Mouse (Mus musculus): ENCODE measurements around the gene Dzip3.

The Dzip3 gene

DNA sequence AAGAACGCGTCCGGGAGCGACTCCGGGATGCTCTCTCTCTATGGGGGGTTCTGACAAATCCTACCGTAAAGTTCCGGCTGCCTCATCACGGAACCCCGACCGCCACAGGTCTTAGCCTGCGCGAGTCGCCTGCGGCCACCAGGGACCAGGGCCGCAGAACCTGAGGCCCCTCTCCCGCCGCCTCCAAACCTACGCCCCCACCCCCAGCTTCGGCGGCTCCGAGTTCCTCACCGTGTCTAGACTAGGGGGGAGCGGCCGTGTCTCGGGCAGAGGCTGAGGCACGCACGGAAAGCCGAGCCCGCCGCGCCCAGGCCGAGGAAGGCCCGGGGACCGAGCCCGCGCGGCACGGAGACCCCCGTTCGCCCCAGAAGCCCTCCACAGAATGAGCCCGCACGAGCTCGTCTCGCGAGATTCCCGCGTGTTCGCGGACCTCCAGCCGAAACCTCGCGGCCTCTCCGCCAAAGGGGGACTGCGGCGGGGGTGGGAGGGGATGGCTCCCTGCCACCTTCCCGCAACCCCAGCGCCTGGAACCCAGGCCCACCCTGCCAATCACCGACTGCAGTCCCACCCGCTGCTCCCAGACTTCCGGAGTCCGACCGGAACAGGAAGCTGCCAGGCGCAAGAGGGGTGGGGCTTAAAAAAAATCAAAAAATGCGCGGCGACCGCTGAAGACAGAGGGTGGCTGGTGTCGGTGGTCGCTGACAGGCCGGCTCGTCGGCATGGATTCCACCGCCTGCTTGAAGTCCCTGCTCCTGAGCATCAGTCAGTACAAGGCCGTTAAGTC is at the start of gene Dzip3, which contains the start of gene Cip2a:
TSS of gene Dzip3 (minus strand) at position 607 of the 784 bp plus-strand sequence.
TSS of gene Cip2a (plus strand) at position 627 of the 784 bp plus-strand sequence.
- peak; percentile 88 to 93 for DNase-seq

DNA sequence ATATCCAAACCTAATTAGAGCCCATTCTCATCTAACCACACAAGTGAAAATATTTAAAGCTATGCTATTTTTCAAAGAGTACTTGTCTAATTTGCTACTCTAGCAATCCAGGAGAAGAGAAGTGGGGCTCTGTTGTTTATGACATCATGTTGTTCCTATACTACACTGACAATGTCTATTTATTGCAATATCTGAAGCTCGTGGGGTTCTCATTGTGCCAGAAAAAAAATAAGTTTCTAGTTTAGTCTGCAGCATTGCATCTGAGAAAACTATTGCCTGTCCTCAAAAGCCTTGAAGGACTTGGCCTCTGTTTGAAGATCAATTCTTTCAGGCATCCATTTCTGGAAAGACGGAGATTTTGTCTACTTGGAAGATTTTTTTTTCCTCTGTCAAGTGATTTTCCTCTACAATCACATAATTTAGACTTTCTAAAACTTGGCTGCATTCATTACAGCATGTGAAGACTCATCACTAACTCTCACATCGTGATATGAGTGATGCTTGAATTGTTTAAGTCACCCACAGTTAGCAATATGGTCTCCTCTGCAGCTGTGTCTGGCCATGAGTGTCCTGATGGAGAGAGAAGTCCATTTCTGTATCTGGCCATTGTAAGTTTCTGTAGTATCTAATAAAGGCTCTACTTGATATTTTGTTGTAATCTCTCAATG is 46.7 kb upstream of the Dzip3 start:
- no peak for DNase-seq

DNA sequence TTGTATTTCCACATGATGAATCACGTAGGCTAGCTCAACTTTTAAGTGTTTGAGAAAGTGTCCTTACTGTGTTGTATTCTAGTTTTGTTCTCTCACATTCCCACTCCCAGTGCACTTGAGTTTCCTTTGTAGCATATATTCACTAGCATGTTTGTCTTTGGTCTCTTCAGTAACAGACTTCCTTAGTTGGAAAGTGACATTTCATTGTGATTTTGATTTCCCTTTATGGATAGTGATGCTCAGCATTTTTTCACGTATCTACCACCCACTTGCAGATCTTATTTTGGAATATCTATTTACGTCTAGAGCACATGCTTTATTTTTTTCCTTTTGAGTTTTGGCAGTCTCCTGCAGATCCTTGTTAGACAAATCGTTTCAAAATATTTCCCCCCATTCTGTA is 43.8 kb upstream of the Dzip3 start:
- DNase-seq, result no peak

DNA sequence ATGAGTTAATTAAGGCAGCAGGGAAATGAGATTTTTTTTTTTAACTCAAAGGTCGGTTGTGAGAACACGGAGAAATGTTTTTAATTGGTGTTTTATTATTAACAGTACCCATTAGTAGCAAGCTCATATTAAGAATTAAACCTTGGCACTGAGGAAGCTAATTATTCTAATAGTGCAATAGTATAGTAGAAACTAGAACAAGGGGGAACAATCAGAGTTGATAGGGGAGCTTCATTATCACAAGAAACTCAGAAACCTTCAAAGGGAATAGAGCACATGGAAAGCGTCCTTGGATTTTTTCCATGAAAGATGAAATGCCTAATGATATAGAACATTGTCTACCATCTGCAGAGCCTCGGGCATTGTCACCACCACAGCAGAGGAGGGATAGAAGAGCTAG is 41.9 kb upstream of the Dzip3 start:
- DNase-seq, result no peak

DNA sequence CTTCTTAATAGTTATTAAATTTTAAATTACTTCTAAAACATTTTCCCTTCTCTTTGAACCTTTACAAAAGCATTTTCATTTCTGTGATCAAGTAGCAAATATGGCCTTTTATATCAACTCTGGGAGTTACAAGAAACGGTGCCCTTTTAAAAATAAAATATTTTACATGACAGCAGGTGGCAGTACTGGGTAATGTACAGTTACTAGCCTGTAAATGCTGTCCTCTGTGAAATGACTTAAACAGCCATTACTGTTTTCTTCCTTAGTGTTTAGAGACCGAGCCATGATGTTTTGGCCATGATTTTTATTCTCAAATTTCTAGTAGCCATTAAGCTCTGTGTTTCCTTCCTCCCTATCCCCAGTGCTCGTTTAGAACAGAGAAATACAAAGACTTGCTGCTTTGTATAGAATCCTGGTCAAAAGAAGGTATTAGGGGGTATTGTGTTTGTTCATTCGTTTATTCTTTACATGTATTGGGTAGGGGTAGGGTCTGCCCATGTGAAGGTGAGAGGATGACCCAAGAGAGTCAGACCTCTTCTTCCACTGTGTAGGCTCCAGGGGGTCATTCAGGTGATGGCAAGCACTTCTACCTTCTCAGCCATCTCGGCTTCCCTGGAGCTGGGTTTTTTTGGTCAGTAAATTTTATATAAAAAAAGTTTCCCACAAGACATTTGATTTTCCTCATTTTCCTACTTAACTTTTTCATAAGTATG is 22.8 kb upstream of the Dzip3 start:
- DNase-seq, result no peak

DNA sequence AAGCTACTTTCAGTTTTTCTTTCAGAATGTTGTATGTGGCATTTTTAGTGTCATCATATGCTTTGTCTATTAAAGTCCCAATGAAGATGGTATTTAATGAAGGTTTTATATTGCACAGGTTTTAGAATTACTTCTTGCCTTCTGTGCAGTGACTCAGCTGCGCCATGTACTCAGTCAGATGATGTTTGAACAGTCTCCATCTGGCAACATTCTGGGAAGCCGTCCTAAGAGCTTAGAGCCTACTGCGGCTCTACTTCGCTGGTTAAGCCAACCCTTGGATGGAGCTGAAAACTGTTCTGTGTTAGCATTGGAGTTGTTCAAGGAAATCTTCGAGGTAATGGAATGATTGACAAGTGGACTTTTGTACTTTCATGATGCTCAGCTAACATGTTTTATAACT is 10.2 kb upstream of the Dzip3 start:
- no peak for DNase-seq

DNA sequence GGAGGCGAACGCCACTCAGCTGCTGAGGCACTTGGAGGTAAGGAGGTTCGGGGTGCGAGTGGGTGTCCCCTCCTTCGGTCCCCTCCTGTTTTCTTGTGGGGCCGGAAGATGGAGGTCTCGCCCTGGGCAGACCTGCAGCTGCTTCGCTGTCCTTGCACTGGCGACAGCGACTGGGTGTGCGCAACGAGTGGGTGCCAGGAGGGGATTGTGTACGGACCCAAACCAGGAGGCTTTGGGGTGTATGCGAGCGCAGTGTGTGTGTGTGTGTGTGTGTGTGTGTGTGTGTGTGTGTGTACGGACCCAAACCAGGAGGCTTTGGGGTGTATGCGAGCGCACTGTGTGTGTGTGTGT is 353 bp upstream of the Dzip3 start:
- DNase-seq, result no peak

DNA sequence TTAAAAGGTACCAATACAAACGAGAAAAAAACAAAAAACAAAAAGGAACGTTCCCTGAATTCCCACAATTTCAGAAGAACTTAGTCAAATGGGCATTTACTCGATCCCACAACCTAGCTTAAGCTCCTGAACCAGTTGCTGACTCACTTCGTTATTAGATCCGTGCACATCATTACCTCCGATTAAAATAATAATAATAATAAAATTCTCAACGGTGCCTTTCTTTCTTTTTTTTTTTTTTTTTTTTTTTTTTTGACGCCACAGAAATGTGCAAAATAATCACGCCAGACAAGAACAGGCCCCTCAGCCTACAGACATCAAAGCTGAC is 770 bp downstream of the Dzip3 start:
- no peak for DNase-seq

DNA sequence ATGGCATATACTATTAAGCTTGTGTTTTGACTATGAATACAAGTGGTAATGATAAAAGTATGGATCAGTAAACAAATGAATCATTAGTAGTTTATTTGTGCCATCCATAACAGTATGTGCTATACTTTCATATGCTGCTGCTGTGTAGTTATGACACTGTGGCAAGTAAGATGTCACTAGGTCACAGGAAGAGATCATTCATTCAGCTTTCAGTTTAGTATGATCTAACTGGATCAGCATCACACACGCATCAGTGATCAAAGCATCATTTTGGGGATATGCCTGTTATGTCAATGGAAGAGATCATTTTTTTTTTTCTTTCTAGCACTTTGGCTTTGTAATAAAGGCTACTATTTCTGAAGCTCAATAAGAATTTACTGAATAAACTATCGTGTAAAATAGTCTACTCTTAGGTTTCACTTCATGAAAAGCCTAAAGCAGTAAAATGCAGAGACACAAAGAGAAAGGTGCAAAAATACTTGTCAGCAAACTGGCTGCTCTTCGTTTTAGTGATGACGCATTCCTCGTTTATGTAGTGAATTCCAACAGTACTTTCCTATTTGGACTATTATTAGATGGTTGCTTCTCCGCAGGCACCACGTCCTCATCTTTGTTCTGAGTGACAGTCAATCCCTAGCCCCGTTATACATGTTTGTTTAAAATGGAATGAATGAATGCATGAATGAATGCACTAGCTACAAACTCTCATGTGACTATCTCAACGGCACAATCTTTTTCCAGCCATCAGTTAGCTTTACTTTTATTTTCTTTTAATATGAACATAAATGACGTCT is 1.3 kb downstream of the Dzip3 start:
- no peak for DNase-seq

DNA sequence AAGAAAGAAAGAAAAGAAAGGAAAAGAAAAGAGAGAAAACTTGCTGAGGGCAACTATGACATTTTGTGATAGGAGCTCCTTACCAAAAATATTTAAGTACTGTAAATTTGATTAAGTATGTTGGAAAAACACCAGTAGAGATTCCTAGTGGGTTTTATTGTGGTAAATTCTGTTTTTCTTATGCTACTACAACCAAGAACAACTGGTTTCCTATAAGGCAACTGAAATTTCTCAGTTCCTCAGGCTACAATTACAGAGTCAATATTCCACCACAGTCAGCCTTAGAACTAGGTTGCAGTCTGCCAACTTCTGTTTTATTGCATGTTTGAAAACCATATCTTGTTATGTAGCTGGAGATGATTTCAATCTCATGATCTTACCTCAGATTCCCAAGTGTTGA is 4.3 kb downstream of the Dzip3 start:
- DNase-seq, result no peak

DNA sequence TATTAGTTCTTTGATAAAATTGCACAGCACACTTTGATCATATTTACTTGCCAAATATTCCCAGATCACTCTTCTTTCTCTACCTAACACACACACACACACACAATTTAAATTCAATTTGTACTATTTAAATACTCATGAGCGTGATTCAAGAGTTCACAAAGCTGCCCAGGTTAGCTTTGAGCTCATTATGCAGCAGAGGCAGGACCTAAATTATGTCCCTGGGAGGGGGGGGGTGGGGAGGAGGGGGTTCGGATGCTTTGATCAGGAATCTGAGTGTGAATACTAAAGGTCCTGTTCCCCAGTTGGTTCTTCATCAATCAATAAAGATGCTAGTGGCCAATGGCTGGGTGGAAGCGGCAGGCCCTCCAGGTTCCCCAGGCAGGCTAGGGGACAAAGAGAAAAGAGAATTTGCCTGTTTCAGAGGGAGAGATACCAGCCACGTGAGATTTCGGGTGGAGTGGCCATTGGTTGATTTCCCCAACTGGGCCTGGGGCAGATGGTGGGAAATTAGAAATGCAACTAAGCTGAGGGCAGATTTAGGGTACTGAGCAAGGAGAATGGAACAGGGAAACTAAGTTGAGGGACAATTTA is 8.8 kb downstream of the Dzip3 start:
- DNase-seq, result no peak

DNA sequence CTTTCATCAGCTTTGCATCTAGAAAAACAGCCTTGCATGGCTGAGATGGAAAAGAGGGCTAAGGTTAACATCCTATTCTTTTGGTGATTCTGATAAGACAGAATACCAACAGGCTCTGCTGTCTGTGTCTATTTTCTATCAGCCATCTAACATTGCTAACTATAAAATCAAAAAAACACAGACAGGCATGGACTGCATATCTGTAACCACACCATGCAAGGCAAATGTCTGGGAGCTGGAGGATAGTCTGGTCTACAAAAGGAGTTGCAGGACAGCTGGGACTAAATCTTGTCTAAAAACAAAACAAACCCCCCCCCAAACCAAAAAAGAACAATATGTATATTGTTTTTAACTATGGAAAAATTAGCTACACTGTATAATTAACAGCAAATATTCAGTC is 14.0 kb downstream of the Dzip3 start:
- DNase-seq, result no peak

DNA sequence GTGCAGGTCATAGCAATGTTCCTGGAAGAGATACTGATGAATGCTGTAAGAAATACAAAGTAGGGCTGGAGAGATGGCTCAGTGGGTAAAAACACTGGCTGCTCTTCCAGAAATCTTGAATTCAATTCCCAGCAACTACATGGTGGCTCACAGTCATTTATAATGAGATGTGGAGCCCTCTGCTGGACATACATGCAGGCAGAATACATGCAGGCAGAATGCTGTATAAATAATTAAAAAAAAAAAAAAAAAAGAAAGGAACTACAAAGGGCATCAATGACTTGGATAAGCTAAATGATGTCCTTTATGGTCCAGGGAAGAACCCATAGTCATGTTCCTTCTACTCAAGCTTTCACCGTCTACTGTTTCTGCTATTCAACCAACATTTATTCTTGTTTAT is 20.4 kb downstream of the Dzip3 start:
- peak in 1 of 2 experiments; percentile 8 for DNase-seq

DNA sequence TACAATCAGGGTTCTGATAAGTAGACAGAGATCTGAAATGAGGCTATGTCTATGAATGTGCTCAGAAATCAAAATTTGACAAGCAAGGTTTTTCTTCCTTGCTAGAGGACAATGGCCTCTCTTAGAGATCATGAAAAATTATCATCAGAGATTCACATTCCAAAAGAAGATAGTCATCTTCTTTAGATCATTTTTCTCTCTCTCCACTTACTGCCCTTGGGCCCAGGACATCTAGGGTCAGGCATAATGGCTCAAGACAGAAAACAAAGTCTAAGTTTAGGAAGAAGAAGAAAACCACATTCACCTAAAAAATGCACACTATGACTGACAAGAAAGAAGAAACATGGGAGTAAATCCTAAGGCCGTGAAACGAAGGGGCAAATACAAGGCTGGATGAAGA is 21.0 kb downstream of the Dzip3 start:
- DNase-seq, result no peak

DNA sequence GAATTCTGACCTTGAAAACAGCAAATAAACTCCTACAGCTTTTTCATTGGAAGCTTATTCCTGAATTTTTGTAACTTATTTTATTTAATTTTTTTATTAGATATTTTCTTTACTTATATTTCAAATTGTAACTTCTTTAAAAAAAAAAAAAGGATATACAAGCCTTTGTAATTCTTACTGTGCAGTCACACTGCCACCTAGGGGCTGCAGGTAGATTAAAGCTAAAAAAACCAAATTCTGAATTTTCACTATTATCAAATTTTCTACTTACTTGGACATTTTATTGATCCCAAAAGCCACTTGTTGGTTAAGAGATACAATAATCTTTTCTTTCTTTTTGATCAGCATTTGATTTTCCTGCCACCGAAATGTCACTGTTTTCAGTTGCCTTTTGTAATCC is 52.2 kb downstream of the Dzip3 start:
- DNase-seq, result peak; percentile 4 to 6

DNA sequence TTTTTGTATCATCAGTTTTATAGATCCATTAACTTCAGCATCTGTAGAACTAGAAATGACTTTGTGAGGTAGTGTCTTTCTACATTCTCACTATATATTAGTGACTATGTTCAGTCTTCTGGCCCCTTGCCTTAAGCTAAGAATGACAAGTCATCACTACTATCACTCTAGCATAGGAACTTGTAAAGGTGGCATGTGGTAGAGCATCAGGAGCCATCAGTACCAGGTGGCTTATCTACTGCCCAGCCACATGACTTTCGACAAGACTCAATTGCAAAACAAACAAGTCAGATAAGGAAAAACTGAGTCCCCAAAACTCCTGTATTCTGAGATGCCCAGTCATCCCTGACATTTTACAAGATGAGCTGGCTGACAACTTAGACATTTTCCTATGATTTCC is 70.2 kb downstream of the Dzip3 start:
- no peak for DNase-seq

DNA sequence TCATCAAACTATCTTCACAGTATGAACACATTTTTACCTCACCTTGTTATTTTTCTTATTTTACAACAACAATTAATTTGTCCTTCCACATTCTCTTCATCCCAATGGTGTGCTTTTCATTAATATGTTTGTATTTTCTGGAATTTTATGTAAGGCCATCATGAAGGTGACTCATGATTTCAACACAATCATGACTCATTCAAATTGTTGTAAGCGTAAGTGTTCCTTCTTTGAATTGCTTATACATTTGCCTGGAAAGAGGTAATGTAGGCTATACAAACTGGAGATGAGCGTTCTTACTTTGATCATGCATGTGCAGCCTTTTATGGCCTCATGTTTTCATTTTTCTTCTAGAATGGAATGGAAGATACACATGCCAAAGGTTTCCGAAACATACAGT is 80.8 kb downstream of the Dzip3 start:
- no peak for DNase-seq

DNA sequence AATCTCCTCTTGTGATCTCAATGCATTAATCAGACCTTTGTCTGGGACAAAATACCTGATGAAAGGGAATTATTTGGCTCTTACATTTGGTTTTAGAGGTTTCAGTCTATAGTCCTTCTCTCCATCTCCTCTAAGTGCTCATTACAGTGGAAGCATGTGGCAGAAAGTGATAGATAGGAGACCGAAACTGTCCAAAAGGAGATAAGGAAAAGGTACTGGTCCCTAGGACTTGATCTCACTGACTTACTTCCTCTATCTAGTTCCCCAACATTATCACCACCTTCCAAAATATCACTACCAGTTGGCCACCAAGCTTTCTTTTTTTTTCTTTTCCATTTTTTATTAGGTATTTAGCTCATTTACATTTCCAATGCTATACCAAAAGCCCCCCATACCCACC is 82.8 kb downstream of the Dzip3 start:
- no peak for DNase-seq

DNA sequence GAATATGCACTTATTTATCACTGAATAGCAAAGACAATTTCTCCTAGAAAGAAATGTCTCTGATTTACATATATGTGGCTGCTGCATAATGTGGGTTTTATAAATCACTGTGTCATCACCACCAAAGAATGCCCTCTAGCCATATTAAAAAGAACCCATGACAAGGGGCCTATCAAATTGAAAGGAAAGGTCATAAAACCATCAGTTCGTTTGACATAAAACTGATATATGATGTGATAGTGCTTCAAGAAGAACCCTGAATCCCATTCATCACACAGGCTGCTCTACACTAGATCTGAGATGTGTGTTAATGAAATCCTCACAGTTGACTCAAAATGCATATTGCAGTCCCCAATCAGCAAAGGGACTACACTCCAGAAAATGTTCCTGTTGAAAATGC is 94.1 kb downstream of the Dzip3 start:
- no peak for DNase-seq

DNA sequence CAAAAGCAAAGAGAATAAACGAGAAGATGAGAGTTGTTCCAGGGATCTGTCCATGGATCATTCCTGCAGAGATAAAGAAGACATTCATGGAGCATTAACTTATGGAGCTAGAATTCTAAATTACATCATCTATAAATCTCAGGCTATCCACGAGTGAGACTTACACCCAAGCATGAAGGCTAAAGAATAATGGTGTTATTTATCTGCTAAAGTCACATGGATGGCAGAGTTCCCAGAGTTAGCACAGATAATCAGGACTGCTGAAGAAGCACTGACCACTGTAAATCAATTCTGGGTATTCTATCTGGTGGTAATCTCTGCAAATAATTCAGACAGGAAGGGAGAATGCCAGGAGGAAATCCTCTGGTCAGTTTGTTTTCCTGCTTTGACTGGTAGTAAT is 103.2 kb downstream of the Dzip3 start:
- DNase-seq, result no peak
